Mouse (Mus musculus) CH12.LX (cell line): ENCODE measurements at regions not wholly inside any gene's neighbourhood (a gene's known extent, or its start where the extent isn't known, plus 50 kb on each side); places are given as distances from the start of the nearest gene placed in this dataset.

Source experiments
- CHD1 ChIP-seq: IDR thresholded peaks from 2 replicates; pipeline ENCODE4 v1.6.1; 2012; ENCODE audit warnings: low read depth, low read length, improper control_type of control experiment, inconsistent platforms
- CTCF ChIP-seq, 2 experiments: IDR thresholded peaks in 1 of 2; conservative IDR thresholded peaks in 1 of 2; 2 replicates each; pipeline ENCODE4 v1.5.1; 2011 to 2012; ENCODE audit warnings: low read depth in 2 of 2, low read length in 2 of 2, improper control_type of control experiment in 1 of 2, inconsistent platforms in 1 of 2, mild to moderate bottlenecking in 1 of 2, moderate library complexity in 1 of 2
- E2F4 ChIP-seq: IDR thresholded peaks from 2 replicates; pipeline ENCODE4 v1.6.1; 2011; ENCODE audit warnings: low read depth, low read length, improper control_type of control experiment; ENCODE audit not compliant: insufficient replicate concordance
- EP300 ChIP-seq: IDR thresholded peaks from 2 replicates; pipeline ENCODE4 v1.6.1; 2011; ENCODE audit warnings: low read length, improper control_type of control experiment
- KAT2A ChIP-seq: IDR thresholded peaks from 2 replicates; pipeline ENCODE4 v1.6.1; 2012; ENCODE audit warnings: low read length, improper control_type of control experiment, inconsistent platforms; ENCODE audit not compliant: insufficient replicate concordance
- MAFK ChIP-seq: IDR thresholded peaks from 2 replicates; pipeline ENCODE4 v1.6.1; 2011; ENCODE audit warnings: low read length, improper control_type of control experiment; ENCODE audit not compliant: insufficient replicate concordance
- MEF2A ChIP-seq: IDR thresholded peaks from 2 replicates; pipeline ENCODE4 v1.6.1; 2014; ENCODE audit warnings: low read depth, mild to moderate bottlenecking, inconsistent platforms, low read length, improper control_type of control experiment, borderline replicate concordance
- POLR2A ChIP-seq: IDR thresholded peaks from 2 replicates; pipeline ENCODE4 v1.6.1; 2011; ENCODE audit warnings: low read depth, mild to moderate bottlenecking, improper control_type of control experiment, low read length
- POLR2AphosphoS2 ChIP-seq: IDR thresholded peaks from 2 replicates; pipeline ENCODE4 v1.6.1; 2011; ENCODE audit warnings: low read depth, low read length, improper control_type of control experiment
- USF2 ChIP-seq: conservative IDR thresholded peaks from 2 replicates; pipeline ENCODE4 v1.6.1; 2011; ENCODE audit warnings: low read depth, low read length, improper control_type of control experiment
- ZC3H11A ChIP-seq: IDR thresholded peaks from 2 replicates; pipeline ENCODE4 v1.6.1; 2012; ENCODE audit warnings: low read depth, mild to moderate bottlenecking, inconsistent platforms, low read length, improper control_type of control experiment
- ZMIZ1 ChIP-seq: IDR thresholded peaks from 2 replicates; pipeline ENCODE4 v1.6.1; 2012; ENCODE audit warnings: low read depth, mild to moderate bottlenecking, inconsistent platforms, low read length, improper control_type of control experiment

GRCm38 (mm10) chr8:88447844-88448535 lies 73.2 kb upstream of the Nkd1 start:
- TF ChIP-seq ZMIZ1: no peak
- no peak for TF ChIP-seq POLR2A
- TF ChIP-seq CTCF (conservative IDR thresholded peaks at IDR 0.05 in 1 of 2, IDR thresholded peaks at IDR 0.05 in 1 of 2; ENCODE audit: low read depth in 2 of 2, low read length in 2 of 2): no peak
- no peak for TF ChIP-seq CHD1
- no peak for TF ChIP-seq E2F4
- TF ChIP-seq USF2: no peak
- no peak for TF ChIP-seq EP300
- no peak for TF ChIP-seq POLR2AphosphoS2
- no peak for TF ChIP-seq ZC3H11A
- TF ChIP-seq MAFK: no peak
- TF ChIP-seq MEF2A: no peak
- no peak for TF ChIP-seq KAT2A
